Mouse (Mus musculus) kidney, postnatal 25 days (tissue): ENCODE results near the gene Vldlr.

Source experiments
- DNase-seq, 2 experiments: peaks; one replicate each; pipeline ENCODE4 v3.0.0; 2021; ENCODE audit warnings: mixed read lengths in 2 of 2

Gene Vldlr

DNA sequence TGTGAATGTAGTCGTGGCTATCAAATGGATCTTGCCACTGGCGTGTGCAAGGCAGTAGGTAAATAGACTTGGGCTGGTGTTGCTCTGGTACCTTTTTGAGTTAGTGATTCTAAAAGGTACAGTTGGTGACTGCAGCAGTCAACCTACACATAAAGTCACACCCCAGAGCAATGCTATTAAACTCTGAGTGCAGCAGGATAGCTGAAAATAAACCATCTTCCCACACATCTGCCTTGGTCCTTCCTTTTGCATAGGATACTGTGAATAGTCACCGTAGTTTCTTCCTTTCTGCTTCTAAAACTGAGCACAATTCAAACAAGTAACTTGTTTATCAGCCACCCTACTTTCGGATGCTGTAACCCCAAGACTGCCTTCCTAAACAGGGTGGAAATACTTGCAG lies 23.6 kb downstream of the Vldlr start:
- no peak for DNase-seq

DNA sequence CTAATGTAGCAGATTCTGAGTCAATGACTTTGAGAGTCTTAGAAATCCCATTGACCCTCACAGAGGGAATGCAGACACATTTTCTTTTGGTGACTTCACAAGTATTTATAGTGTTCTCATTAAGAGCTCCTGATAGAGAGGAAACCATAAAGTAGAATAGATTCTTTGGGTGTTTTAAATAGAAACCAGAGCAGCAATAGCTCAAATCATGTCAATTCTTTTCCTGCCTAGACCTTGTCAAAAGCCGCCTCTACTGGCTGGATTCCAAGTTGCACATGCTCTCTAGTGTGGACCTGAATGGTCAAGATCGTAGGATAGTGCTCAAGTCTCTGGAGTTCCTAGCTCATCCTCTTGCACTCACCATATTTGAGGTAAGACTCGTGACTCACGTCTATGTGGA lies 27.2 kb downstream of the Vldlr start:
- DNase-seq = no peak

DNA sequence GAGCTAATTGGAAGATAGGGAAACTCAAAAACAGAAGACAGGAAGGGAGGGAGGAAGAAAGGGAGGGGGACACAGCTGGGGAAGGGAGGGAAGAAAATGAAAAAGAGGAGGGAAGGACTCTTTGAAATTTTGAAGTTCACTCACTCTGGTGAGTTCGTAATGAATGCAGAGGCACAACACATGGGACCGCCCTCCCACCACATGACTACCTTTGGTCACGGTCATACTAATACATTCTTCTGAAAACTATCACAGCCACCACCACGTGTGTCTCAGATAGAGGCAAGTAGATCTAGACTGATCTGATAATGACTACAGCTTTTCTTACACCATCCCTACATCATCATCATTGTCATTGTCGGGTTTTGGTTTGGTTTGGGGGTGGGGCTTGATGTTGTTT lies 38.5 kb downstream of the Vldlr start:
- peak; percentile 47 to 63 for DNase-seq

- DNase-seq = no peak
Measured at GRCm38 (mm10) chr19:27255678-27256077, 39.4 kb downstream of the Vldlr start.

- DNase-seq = no peak
Measured at GRCm38 (mm10) chr19:27260102-27260501, 43.8 kb downstream of the Vldlr start.

GRCm38 (mm10) chr19:27260621-27261278 lies 44.5 kb downstream of the Vldlr start:
- no peak for DNase-seq

GRCm38 (mm10) chr19:27262141-27262540 lies 45.9 kb downstream of the Vldlr start:
- no peak for DNase-seq

- DNase-seq = no peak
Measured at GRCm38 (mm10) chr19:27273385-27273784, 57.1 kb downstream of the Vldlr start.

DNA sequence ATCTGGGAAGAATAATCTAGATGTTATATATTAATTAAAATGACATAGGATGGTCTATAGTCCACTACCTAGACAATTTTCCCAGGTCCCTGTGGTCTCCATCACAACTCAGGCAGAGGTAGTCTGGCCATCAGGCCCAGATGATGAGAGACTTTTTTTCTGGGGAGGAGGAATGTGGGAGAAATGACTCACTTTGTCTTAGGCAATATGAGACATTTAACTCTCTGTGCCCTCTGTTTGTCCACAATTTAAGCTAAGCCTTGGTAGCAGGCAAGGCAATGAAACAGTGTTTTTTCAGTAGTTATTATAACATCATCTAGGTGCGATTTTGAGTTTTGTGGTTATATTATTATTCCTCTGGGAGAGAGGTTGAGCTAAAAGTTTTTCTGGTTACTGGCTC lies 58.1 kb downstream of the Vldlr start:
- DNase-seq = no peak

DNA sequence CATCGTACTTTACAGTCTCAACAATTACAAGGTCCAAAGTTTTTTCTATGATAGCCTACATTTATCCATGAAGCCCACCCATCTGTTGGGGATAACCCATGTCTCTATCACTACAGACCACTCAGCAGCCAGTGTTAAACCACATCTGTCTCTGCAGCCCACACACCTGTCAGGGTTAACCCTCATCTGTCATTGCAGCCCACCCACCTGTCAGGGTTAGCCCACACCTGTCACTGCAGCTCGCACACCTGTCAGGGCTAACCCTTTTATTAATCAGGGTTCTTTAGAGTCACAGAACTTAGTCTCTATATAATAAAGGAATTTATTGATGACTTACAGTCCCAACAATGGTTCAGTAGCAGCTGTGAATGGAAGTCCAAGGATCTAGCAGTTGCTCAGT lies 62.9 kb downstream of the Vldlr start:
- no peak for DNase-seq
